Mouse (Mus musculus): ENCODE data around the gene Enox1.

DNA sequence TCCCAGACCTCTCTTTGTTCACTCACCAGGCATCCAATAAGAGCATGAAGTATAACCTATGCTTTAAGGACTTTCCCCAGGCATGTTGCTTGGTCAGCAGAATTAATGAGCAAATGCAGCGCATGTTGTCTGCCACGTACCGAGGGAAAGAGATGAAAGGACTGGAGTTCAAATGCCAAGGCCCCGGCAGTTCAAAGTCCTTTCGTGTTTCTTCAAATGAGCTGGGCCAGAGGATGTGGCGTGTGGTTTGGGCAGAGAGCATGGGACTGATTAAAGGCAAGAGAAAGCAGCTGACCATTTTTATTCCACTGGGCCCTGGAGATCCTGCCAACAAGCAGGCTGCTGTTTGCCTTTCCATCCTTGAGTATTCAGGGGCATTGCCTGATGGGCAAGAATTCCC is 460.7 kb downstream of the Enox1 start:
- TF ChIP-seq CTCF (IDR thresholded peaks at IDR 0.05; ENCODE audit: extremely low read depth, insufficient read length, insufficient replicate concordance, low read depth, low read length) (no peak), POLR2A (IDR thresholded peaks at IDR 0.05; ENCODE audit: low read depth, low read length) (no peak)
